Mouse (Mus musculus): ENCODE measurements around the gene Cbx1. TPM values are rescaled to one million over a fixed set of nuclear protein-coding genes. Genes with fewer than 3 reads are reported as not detected.

The Cbx1 gene
- 37.5 TPM for polyA plus RNA-seq (2017; shearing (Covaris generic))

DNA sequence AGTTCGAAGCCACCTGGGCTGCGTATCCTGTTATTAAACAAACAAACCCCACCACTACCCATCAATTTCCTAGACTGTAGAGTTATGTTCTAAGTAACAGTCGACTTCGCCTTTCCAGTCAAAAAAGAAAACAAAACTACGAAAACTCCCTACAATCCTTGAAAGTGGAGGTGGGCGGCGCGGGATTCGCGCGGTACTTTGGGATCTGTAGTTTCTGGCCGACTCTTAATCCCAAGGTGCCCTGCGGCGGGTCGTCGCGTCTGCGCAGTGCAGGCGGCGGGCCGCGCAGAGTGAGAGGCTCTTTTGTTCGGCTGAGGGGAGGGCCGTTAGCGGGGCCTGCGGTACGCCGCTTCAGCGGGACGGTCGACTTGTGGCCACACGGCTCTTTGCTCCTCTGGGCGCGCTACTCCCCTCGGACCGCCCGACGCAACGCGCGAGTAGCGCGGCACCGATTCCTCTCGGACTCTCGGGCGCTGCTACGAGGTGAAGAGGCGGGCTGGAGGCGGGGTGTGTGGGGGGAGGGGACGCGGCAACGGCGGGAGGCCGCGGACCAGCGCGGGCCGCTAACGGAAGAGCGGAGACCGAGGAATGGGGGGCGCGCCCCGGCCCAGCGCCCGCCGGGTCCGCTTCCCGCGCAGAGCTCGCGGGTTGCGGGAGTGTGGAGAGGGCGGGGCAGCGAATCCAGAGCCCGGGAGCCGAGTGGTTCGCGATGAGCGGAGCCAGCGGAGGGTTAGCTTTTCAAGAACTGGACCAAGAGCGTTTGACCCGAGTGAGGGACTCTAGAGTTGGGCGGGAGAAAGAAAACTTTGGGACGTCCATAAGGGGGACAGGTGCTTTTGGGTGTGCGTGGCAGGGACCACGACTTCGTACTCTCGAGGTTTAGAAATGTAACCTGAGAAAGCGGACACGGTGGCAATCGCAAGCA, at the start of gene Cbx1:
Gene Cbx1 (plus strand): TSS at position 257 of the 925 bp plus-strand sequence.

DNA sequence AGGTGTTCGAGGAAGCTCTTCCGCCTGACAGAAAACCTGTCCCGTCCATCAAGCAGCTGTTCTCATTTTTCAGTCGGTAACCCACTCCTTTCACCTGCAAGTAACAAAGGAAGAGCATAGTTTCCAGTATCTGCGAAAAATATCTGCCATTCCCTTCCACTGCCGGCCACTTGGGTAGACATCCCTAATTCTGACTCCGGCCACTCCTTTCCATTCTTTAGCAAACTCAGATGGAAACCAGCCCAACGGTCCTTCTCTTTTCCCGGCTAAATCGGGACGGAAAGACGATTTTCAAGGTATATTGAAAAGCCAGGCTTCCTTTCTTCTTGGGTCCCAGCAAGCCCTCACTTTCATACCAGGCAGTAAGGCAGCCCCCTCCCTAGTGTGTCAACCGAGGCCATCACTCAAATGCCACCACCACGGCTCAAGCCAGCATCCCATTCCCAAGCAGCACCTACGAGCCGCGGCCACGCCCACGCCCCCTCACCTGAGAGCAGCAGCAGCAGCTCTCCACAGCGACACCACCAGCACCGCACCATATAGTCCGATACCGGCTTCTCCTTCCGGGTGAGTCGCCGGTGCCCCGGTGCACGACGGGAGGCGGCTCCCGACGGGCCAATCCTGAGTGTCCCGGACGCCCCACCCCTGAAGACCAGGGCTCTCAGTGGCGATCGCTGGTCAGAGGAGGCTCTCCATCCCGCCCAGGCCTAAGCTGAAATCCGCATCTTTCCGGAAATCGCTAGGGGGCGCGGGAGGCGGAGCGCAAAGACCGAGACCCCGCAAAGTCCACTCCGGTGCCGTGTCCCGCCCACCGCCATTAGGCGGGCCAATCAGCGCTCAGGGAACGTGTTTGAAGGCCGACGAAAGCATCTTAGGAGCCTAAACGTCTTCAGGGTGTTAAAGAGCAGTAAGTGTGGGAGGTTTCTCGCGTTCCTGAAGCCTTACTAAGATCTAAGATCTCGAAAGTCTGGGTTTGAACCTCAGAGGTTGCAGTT, 11.7 kb upstream of the Cbx1 start, which contains the start of gene Snx11:
Gene Snx11 (minus strand): TSS at position 592 of the 995 bp plus-strand sequence.

DNA sequence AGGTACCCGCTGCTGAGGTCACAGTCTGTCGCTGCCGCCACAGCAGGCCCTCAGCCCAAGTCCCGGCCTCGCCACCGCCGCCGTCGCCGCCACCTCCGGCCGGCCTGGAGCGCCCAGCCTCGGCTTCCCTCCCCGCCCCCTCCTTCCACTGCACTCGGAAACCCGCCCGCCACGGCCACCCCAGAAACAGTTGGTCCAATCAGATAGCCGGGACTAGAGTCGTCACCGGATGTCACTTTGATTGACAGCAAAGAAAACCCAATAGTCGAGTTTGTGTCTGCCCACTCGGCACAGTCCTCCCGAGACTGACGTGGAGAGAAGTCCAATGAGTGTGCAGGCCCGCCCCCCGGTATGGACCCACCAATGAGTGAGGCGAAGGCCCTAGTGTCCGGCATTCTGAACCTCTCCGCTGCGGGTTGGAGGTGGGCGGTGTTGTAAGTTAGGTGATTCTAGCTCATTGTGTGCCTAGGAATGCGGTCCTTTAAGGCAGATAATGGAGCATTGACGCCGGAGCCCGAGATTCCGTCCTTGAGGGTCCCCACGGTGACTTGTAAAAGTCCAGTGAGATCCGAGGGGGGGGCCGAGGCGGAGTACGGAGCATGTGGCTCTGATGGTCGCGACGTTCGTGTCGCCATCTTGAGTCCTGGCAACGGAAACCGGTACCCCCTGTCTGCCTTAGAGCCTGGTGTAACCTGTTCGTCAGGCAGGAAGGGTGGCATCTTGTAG, 41.0 kb downstream of the Cbx1 start, which contains the start of gene Nfe2l1:
Gene Nfe2l1 (minus strand): TSS at position 156 of the 726 bp plus-strand sequence.

DNA sequence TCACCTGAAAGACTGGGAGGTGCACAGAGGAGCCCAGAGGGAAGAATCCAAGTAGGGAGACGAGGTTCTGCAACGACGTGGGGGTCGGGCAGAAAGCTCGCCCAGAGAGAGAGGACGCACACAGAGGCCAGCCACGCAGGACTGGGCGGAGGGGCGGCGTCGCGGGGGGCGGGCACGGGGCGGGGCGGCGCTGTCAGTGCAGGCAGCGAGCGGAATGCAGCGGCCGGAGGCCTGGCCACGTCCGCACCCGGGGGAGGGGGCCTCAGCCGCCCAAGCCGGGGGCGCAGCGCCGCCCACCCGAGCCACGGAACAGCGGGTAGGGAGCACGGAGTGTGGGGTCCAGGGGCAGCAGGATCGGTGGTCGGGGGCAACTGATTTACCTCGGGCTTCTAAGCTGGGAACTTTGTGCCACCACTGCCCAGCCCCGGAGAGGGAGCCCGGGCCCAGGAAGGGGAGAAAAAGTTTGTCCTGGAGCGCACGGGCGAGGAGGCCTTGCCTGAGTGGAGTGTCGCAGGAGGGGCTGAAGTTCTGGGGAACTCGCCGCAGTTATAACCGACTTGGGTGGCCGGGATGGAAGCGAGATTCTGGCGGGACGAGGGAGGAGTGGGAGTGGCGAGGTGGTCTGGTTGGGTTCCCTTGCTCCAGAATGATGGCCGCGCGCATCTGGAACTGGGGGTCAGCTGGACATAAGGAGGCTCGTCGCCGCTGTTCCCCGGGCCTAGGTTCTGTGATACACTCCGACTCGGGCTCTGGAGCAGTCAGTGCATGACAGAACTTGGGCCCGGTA, 60.9 kb downstream of the Cbx1 start, which contains the start of gene Copz2:
Gene Copz2 (plus strand): TSS at position 190 of the 787 bp plus-strand sequence.

Other genes with a start within 250 kb of the Cbx1 start
- gene Snx11, start 11.6 kb upstream of the Cbx1 start, polyA plus RNA-seq (2017; shearing (Covaris generic)), result 42.5 TPM
- 69.5 TPM for gene Nfe2l1, start 40.8 kb downstream of the Cbx1 start, polyA plus RNA-seq (2017; shearing (Covaris generic))
- not detected for gene Copz2, start 60.7 kb downstream of the Cbx1 start, polyA plus RNA-seq (2017; shearing (Covaris generic))
- gene Cdk5rap3, start 127.4 kb downstream of the Cbx1 start, polyA plus RNA-seq (2017; shearing (Covaris generic)), result 107 TPM
- 0.23 TPM for gene Prr15l, start 139.0 kb downstream of the Cbx1 start, polyA plus RNA-seq (2017; shearing (Covaris generic))
- gene Pnpo, start 154.9 kb downstream of the Cbx1 start, polyA plus RNA-seq (2017; shearing (Covaris generic)), result 44.9 TPM
- gene Sp2, start 193.8 kb downstream of the Cbx1 start, polyA plus RNA-seq (2017; shearing (Covaris generic)), result 71.0 TPM
- gene Sp6, start 224.3 kb downstream of the Cbx1 start, polyA plus RNA-seq (2017; shearing (Covaris generic)), result 10.6 TPM
- gene Scrn2, start 240.8 kb downstream of the Cbx1 start, polyA plus RNA-seq (2017; shearing (Covaris generic)), result 17.7 TPM